Mouse (Mus musculus) lung, embryonic 14.5 days (tissue): ENCODE data around the gene Otop2. TPM values are rescaled to one million over a fixed set of nuclear protein-coding genes. Genes with fewer than 3 reads are reported as not detected.

Experiments
- ATAC-seq: fragments of 200-750 bp; cut with Nextera tagmentation; 2 replicates; pipeline ENCODE4 v1.8.0; 2017; ENCODE audit warnings: mild to moderate bottlenecking, moderate TSS enrichment, moderate library complexity; ENCODE audit not compliant: insufficient read depth
- DNase-seq: peaks from one replicate; pipeline ENCODE4 v3.0.0-alpha.2; 2015
- H3K27ac ChIP-seq: fragments of 300-500 bp; sonication (generic); 2 replicates; pipeline ENCODE4 v1.5.1; 2014; ENCODE audit warnings: low read depth, mild to moderate bottlenecking, moderate library complexity
- H3K27me3 ChIP-seq: fragments of 300-500 bp; sonication (generic); 2 replicates; pipeline ENCODE4 v1.6.1; 2014; ENCODE audit warnings: low read length, control low read depth; ENCODE audit not compliant: insufficient read depth
- H3K36me3 ChIP-seq: fragments of 300-500 bp; sonication (generic); 2 replicates; pipeline ENCODE4 v1.6.1; 2014; ENCODE audit warnings: control low read depth; ENCODE audit not compliant: insufficient read depth
- H3K4me1 ChIP-seq: fragments of 300-500 bp; sonication (generic); 2 replicates; pipeline ENCODE4 v1.6.1; 2014; ENCODE audit warnings: antibody characterized with exemption, control low read depth; ENCODE audit not compliant: insufficient read depth
- H3K4me2 ChIP-seq: fragments of 300-500 bp; sonication (generic); 2 replicates; pipeline ENCODE4 v1.6.1; 2014; ENCODE audit warnings: mild to moderate bottlenecking
- H3K4me3 ChIP-seq: fragments of 300-500 bp; sonication (generic); 2 replicates; pipeline ENCODE4 v1.5.1; 2014; ENCODE audit warnings: low read depth, low read length
- H3K9ac ChIP-seq: fragments of 300-500 bp; sonication (generic); 2 replicates; pipeline ENCODE4 v1.6.1; 2014
- H3K9me3 ChIP-seq: fragments of 300-500 bp; sonication (generic); 2 replicates; pipeline ENCODE4 v1.6.1; 2016; ENCODE audit warnings: low read depth, low read length, control low read depth
- CTCF ChIP-seq: IDR thresholded peaks from 2 replicates; pipeline ENCODE4 v1.5.1; 2016; ENCODE audit warnings: antibody characterized with exemption, low read depth
- WGBS: fragments of 180-500 bp; shearing (Covaris S2); extraction: QIAGEN DNeasy Blood & Tissue Kit; methylation state at CpG from one replicate; pipeline ENCODE4 v1.1.7; 2014; 5-methylcytosine and 5-hydroxymethylcytosine counted together
- polyA plus RNA-seq: library from polyadenylated mRNA; unstranded; fragments of >200 nt; fragmentation: Nextera tagmentation; extraction: Ambion mirVana; gene quantifications from 2 replicates; pipeline ENCODE4 v1.2.1, GENCODE M21; 2014

Otop2 gene
- polyA plus RNA-seq, 1 experiment from 2014 or later: not detected

- Histone ChIP-seq H3K9ac (no peak overlapping the region), H3K4me2 (no peak overlapping the region), H3K36me3 (no peaks in the 10 kb centered on the region), H3K27me3 (no peaks in the 10 kb centered on the region), H3K9me3 (no peaks in the 10 kb centered on the region), H3K27ac (no peak overlapping the region), H3K4me1 (0 out of 2 replicates have a peak, but pooled peaks cover 2% of the 10 kb centered on the region), H3K4me3 (no peak overlapping the region)
- no peak for ATAC-seq
- WGBS: 77% methylated on average over 8 of the region's 8 CpGs
- no peak for DNase-seq
- no peak for TF ChIP-seq CTCF
Observed at GRCm38 (mm10) chr11:115282723-115283485, 24.1 kb upstream of the Otop2 start.

GRCm38 (mm10) chr11:115283486-115283765 lies 23.5 kb upstream of the Otop2 start:
- H3K36me3 ChIP-seq: no peaks in the 10 kb centered on the region
- ATAC-seq (no peak), DNase-seq (no peak)
- no peak overlapping the region for H3K9ac ChIP-seq
- H3K9me3 ChIP-seq: no peaks in the 10 kb centered on the region
- H3K4me2 ChIP-seq: no peak overlapping the region
- H3K27ac ChIP-seq: no peak overlapping the region
- TF ChIP-seq CTCF: no peak
- 60% methylated on average over 9 of the region's 9 CpGs for WGBS
- H3K27me3 ChIP-seq: no peaks in the 10 kb centered on the region
- no peak overlapping the region for H3K4me3 ChIP-seq
- no peaks in the 10 kb centered on the region for H3K4me1 ChIP-seq

- no peak for DNase-seq
- no peak overlapping the region for H3K4me2 ChIP-seq
- H3K4me3 ChIP-seq: no peak overlapping the region
- H3K27ac ChIP-seq: no peak overlapping the region
- WGBS: 82% methylated on average over 12 of the region's 12 CpGs
- TF ChIP-seq CTCF: no peak
- H3K4me1 ChIP-seq: no peaks in the 10 kb centered on the region
- H3K27me3 ChIP-seq: no peaks in the 10 kb centered on the region
- H3K9me3 ChIP-seq: no peaks in the 10 kb centered on the region
- no peak overlapping the region for H3K9ac ChIP-seq
- H3K36me3 ChIP-seq: no peaks in the 10 kb centered on the region
- ATAC-seq: no peak
Observed at GRCm38 (mm10) chr11:115283891-115284620, 22.9 kb upstream of the Otop2 start.

- Histone ChIP-seq H3K4me1 (no peaks in the 10 kb centered on the region), H3K9me3 (no peaks in the 10 kb centered on the region), H3K9ac (no peak overlapping the region), H3K27me3 (no peaks in the 10 kb centered on the region), H3K36me3 (no peaks in the 10 kb centered on the region), H3K4me2 (no peak overlapping the region), H3K27ac (no peak overlapping the region), H3K4me3 (no peak overlapping the region)
- 46% methylated on average over 4 of the region's 4 CpGs for WGBS
- ATAC-seq (no peak), DNase-seq (no peak)
- no peak for TF ChIP-seq CTCF
Observed at GRCm38 (mm10) chr11:115285282-115285681, 21.7 kb upstream of the Otop2 start.

- WGBS: 70% methylated on average over 19 of the region's 19 CpGs
Observed at GRCm38 (mm10) chr11:115286201-115286993, 20.6 kb upstream of the Otop2 start.

GRCm38 (mm10) chr11:115287386-115287785 lies 19.6 kb upstream of the Otop2 start:
- ATAC-seq: no peak
- 88% methylated on average over 5 of the region's 5 CpGs for WGBS
- H3K27ac ChIP-seq: no peak overlapping the region
- no peak overlapping the region for H3K4me3 ChIP-seq
- H3K4me1 ChIP-seq: peaks cover 5% of the 10 kb centered on the region; the same call in 1 of the 2 replicates
- H3K9ac ChIP-seq: no peak overlapping the region
- peak; percentile 39 for DNase-seq
- H3K9me3 ChIP-seq: no peaks in the 10 kb centered on the region
- H3K4me2 ChIP-seq: no peak overlapping the region
- no peaks in the 10 kb centered on the region for H3K27me3 ChIP-seq
- no peaks in the 10 kb centered on the region for H3K36me3 ChIP-seq
- no peak for TF ChIP-seq CTCF

More at GRCm38 (mm10) chr11:115286201-115286993, 20.6 kb upstream of the Otop2 start:
- no peak for TF ChIP-seq CTCF
- peaks cover 3% of the 10 kb centered on the region; the same call in 1 of the 2 replicates for H3K4me1 ChIP-seq
- no peak overlapping the region for H3K27ac ChIP-seq
- H3K27me3 ChIP-seq: no peaks in the 10 kb centered on the region
- no peak for DNase-seq
- H3K4me3 ChIP-seq: no peak overlapping the region
- no peak overlapping the region for H3K4me2 ChIP-seq
- H3K36me3 ChIP-seq: no peaks in the 10 kb centered on the region
- no peak for ATAC-seq
- H3K9me3 ChIP-seq: no peaks in the 10 kb centered on the region
- H3K9ac ChIP-seq: no peak overlapping the region

GRCm38 (mm10) chr11:115288305-115288704 lies 18.7 kb upstream of the Otop2 start:
- peaks cover 9% of the 10 kb centered on the region for H3K4me1 ChIP-seq
- DNase-seq: no peak
- H3K9me3 ChIP-seq: no peaks in the 10 kb centered on the region
- no peak for TF ChIP-seq CTCF
- no peak for ATAC-seq
- no peaks in the 10 kb centered on the region for H3K27me3 ChIP-seq
- no peak overlapping the region for H3K4me3 ChIP-seq
- no peaks in the 10 kb centered on the region for H3K36me3 ChIP-seq
- no peak overlapping the region for H3K4me2 ChIP-seq
- 79% methylated on average over 2 of the region's 2 CpGs for WGBS
- H3K9ac ChIP-seq: no peak overlapping the region
- no peak overlapping the region for H3K27ac ChIP-seq
